Mouse (Mus musculus): Measurements from ENCODE around the gene Dna2. TPM values are rescaled to one million over a fixed set of nuclear protein-coding genes. Genes with fewer than 3 reads are reported as not detected.

Dna2 gene
- polyA plus RNA-seq, 1 experiment from 2014 or later, result 9.6 TPM

- H3K9ac ChIP-seq (replicated peaks), result no peak overlapping the region
- H3K9me3 ChIP-seq, result no peaks in the 10 kb centered on the region
- no peak overlapping the region for H3K4me2 ChIP-seq (replicated peaks)
- 16% methylated on average over 3 of the region's 3 CpGs for WGBS
- H3K4me1 ChIP-seq (replicated peaks), result no peaks in the 10 kb centered on the region
- H3K27me3 ChIP-seq, result no peaks in the 10 kb centered on the region
- peaks cover 81% of the 10 kb centered on the region for H3K36me3 ChIP-seq
- no peak overlapping the region for H3K27ac ChIP-seq
- ATAC-seq, result no peak
- H3K4me3 ChIP-seq (replicated peaks), result no peak overlapping the region
Observed at GRCm38 (mm10) chr10:62987341-62987740, 40.5 kb downstream of the Dna2 start.

DNA sequence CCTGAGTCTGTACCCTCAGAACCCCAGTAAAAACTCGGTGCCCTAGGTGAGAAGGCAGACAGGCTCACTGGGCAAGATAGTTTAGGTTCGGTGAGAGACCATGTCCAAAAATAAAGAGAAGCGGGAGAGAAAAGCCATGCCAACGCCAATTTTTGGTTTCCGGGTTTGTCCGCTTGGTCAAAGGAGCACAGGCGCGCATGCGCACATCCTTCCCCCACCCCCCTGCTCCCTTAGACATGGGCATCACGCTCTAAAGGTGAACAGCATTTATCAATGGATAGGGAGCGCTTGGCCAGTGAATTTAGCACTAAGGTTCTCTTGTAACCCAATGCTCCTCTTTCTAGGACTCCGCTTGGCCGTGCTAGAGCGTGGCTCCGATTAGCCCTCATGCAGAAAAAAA, 43.8 kb downstream of the Dna2 start:
- H3K9ac ChIP-seq (replicated peaks), result no peak overlapping the region
- WGBS, result 91% methylated on average over 15 of the region's 15 CpGs
- H3K4me3 ChIP-seq (replicated peaks), result no peak overlapping the region
- no peak overlapping the region for H3K4me2 ChIP-seq (replicated peaks)
- H3K36me3 ChIP-seq, result peaks cover 81% of the 10 kb centered on the region
- H3K27ac ChIP-seq, result no peak overlapping the region
- no peaks in the 10 kb centered on the region for H3K4me1 ChIP-seq (replicated peaks)
- H3K27me3 ChIP-seq, result no peaks in the 10 kb centered on the region
- no peaks in the 10 kb centered on the region for H3K9me3 ChIP-seq
- no peak for ATAC-seq

- no peak overlapping the region for H3K27ac ChIP-seq
- no peak overlapping the region for H3K4me3 ChIP-seq (replicated peaks)
- H3K27me3 ChIP-seq, result no peaks in the 10 kb centered on the region
- no peaks in the 10 kb centered on the region for H3K4me1 ChIP-seq (replicated peaks)
- peaks cover 94% of the 10 kb centered on the region for H3K36me3 ChIP-seq
- WGBS, result 88% methylated on average over 8 of the region's 9 CpGs
- H3K9ac ChIP-seq (replicated peaks), result no peak overlapping the region
- no peak overlapping the region for H3K4me2 ChIP-seq (replicated peaks)
- H3K9me3 ChIP-seq, result peaks cover 3% of the 10 kb centered on the region; the same call in 1 of the 2 replicates
- ATAC-seq, result no peak
Observed at GRCm38 (mm10) chr10:62993991-62994390, 47.2 kb downstream of the Dna2 start.

- H3K27me3 ChIP-seq, result no peaks in the 10 kb centered on the region
- no peaks in the 10 kb centered on the region for H3K4me1 ChIP-seq (replicated peaks)
- no peak overlapping the region for H3K9ac ChIP-seq (replicated peaks)
- no peak overlapping the region for H3K4me3 ChIP-seq (replicated peaks)
- peaks cover 3% of the 10 kb centered on the region; the same call in 1 of the 2 replicates for H3K9me3 ChIP-seq
- no peak for ATAC-seq
- whole genome bisulfite sequencing, result 57% methylated on average over 9 of the region's 9 CpGs
- H3K4me2 ChIP-seq (replicated peaks), result no peak overlapping the region
- H3K27ac ChIP-seq, result no peak overlapping the region
- peaks cover 92% of the 10 kb centered on the region for H3K36me3 ChIP-seq
Observed at GRCm38 (mm10) chr10:63000584-63000983, 53.8 kb downstream of the Dna2 start.

GRCm38 (mm10) chr10:63003252-63003651, 56.4 kb downstream of the Dna2 start:
- H3K9ac ChIP-seq (replicated peaks), result no peak overlapping the region
- H3K4me1 ChIP-seq (replicated peaks), result no peaks in the 10 kb centered on the region
- WGBS, result 79% methylated on average over 9 of the region's 9 CpGs
- H3K27me3 ChIP-seq, result no peaks in the 10 kb centered on the region
- H3K27ac ChIP-seq, result no peak overlapping the region
- H3K36me3 ChIP-seq, result peaks cover 91% of the 10 kb centered on the region
- H3K4me3 ChIP-seq (replicated peaks), result no peak overlapping the region
- no peak for ATAC-seq
- no peak overlapping the region for H3K4me2 ChIP-seq (replicated peaks)
- no peaks in the 10 kb centered on the region for H3K9me3 ChIP-seq

- no peaks in the 10 kb centered on the region for H3K27me3 ChIP-seq
- ATAC-seq, result no peak
- H3K4me1 ChIP-seq (replicated peaks), result no peaks in the 10 kb centered on the region
- no peak overlapping the region for H3K27ac ChIP-seq
- no peaks in the 10 kb centered on the region for H3K9me3 ChIP-seq
- no peak overlapping the region for H3K4me2 ChIP-seq (replicated peaks)
- no peak overlapping the region for H3K4me3 ChIP-seq (replicated peaks)
- H3K36me3 ChIP-seq, result peaks cover 89% of the 10 kb centered on the region
- H3K9ac ChIP-seq (replicated peaks), result no peak overlapping the region
- 92% methylated on average over 9 of the region's 9 CpGs for WGBS
Observed at GRCm38 (mm10) chr10:63004556-63004955, 57.7 kb downstream of the Dna2 start.

DNA sequence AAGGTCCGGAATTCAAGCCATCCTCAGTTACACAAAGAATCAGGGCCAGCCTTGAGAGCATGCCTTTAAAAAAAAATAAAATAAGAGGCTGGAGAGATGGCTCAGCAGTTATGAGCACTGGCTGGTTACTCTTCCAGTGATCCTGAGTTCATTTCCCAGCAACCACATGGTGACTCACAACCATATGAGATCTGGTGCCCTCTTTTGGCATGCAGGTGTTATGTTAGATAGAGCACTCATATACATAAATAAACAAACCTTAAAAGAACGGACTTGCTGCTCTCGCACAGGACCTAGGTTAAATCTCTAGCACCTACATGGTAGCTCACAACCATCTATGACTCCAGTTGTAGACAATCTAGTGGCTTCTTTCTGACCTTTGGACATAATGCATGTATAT, 61.4 kb downstream of the Dna2 start:
- Histone ChIP-seq H3K4me1 (replicated peaks) (no peaks in the 10 kb centered on the region), H3K4me3 (replicated peaks) (no peak overlapping the region), H3K36me3 (peaks cover 90% of the 10 kb centered on the region), H3K4me2 (replicated peaks) (no peak overlapping the region), H3K9me3 (no peaks in the 10 kb centered on the region), H3K27me3 (no peaks in the 10 kb centered on the region), H3K9ac (replicated peaks) (no peak overlapping the region), H3K27ac (no peak overlapping the region)
- 81% methylated on average over 3 of the region's 3 CpGs for WGBS
- ATAC-seq, result no peak

- H3K27me3 ChIP-seq, result no peaks in the 10 kb centered on the region
- ATAC-seq, result no peak
- H3K27ac ChIP-seq, result no peak overlapping the region
- no peak overlapping the region for H3K4me3 ChIP-seq (replicated peaks)
- 85% methylated on average over 4 of the region's 4 CpGs for WGBS
- H3K4me1 ChIP-seq (replicated peaks), result no peaks in the 10 kb centered on the region
- H3K9me3 ChIP-seq, result no peaks in the 10 kb centered on the region
- H3K4me2 ChIP-seq (replicated peaks), result no peak overlapping the region
- no peak overlapping the region for H3K9ac ChIP-seq (replicated peaks)
- peaks cover 89% of the 10 kb centered on the region for H3K36me3 ChIP-seq
Observed at GRCm38 (mm10) chr10:63010268-63010667, 63.4 kb downstream of the Dna2 start.

DNA sequence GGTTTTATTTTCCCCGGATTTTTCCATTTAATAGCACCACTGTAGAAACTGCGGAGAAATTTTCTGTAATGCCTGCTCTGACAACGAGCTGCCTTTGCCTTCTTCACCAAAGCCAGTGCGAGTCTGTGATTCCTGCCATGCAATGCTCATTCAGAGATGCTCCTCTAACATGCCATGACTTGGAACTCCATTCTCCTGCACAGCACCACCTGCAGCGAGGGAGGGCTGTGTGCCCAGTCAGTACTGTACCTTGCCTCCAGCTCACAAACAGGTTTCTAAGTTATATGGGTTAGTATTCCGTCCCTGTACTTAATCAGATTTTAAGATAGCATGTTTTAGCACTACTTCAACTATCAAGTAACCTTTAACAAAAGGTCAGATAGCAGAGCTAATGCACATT, 64.7 kb downstream of the Dna2 start:
- WGBS, result 89% methylated on average over 6 of the region's 6 CpGs
- Histone ChIP-seq H3K27me3 (no peaks in the 10 kb centered on the region), H3K36me3 (peaks cover 88% of the 10 kb centered on the region), H3K9me3 (no peaks in the 10 kb centered on the region), H3K4me3 (replicated peaks) (no peak overlapping the region), H3K4me1 (replicated peaks) (no peaks in the 10 kb centered on the region), H3K9ac (replicated peaks) (no peak overlapping the region), H3K4me2 (replicated peaks) (no peak overlapping the region), H3K27ac (peak overlapping the region; percentile 36; the same call in 1 of the 2 replicates)
- ATAC-seq, result no peak

DNA sequence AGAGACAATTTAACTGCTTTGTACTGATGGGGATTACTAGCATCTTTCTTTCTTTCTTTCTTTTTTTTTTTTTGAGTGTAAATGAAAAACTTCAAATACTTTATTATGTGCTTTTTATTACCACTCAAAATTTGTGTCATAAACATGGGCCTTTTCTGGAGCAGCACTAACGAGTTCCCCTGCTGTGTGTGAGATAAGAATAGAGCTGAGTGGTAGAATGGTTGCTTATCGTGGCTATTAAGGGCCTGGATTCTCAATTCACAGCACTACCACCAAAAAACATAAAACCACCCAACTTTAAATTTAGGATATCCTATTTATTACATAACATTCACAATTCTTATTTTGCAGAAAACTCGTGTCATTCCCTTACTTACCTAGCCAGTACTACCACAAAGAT, 66.7 kb downstream of the Dna2 start:
- Histone ChIP-seq H3K9ac (replicated peaks) (no peak overlapping the region), H3K4me1 (replicated peaks) (peaks cover 4% of the 10 kb centered on the region), H3K4me2 (replicated peaks) (no peak overlapping the region), H3K4me3 (replicated peaks) (no peak overlapping the region), H3K9me3 (no peaks in the 10 kb centered on the region), H3K27ac (no peak overlapping the region), H3K36me3 (peaks cover 85% of the 10 kb centered on the region), H3K27me3 (no peaks in the 10 kb centered on the region)
- no peak for ATAC-seq
- 82% methylated on average over 3 of the region's 3 CpGs for WGBS

DNA sequence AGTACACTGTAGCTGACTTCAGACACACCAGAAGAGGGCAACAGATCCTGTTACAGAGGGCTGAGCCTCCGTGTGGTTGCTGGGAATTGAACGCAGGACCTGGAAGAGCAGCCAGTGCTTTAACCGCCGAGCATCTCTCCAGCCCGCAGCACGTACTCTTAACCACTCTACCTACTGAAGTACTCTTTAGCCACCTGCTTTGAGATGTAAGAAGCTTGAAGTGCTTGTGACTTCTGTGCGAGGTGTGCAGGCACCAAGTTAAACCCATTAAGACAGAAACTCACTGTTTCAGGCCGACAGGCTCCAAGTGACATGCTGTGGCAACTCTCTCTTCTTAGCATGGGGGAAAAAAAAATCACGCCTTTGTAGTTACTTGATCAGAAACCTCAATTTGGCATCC, 67.3 kb downstream of the Dna2 start:
- H3K36me3 ChIP-seq, result peaks cover 81% of the 10 kb centered on the region
- 0 out of 2 replicates have a peak, but pooled peaks have one; percentile 12 for ATAC-seq
- no peak overlapping the region for H3K4me3 ChIP-seq (replicated peaks)
- H3K9ac ChIP-seq (replicated peaks), result no peak overlapping the region
- 87% methylated on average over 9 of the region's 9 CpGs for WGBS
- H3K4me1 ChIP-seq (replicated peaks), result peaks cover 11% of the 10 kb centered on the region
- H3K27me3 ChIP-seq, result no peaks in the 10 kb centered on the region
- H3K9me3 ChIP-seq, result no peaks in the 10 kb centered on the region
- H3K4me2 ChIP-seq (replicated peaks), result no peak overlapping the region
- no peak overlapping the region for H3K27ac ChIP-seq

DNA sequence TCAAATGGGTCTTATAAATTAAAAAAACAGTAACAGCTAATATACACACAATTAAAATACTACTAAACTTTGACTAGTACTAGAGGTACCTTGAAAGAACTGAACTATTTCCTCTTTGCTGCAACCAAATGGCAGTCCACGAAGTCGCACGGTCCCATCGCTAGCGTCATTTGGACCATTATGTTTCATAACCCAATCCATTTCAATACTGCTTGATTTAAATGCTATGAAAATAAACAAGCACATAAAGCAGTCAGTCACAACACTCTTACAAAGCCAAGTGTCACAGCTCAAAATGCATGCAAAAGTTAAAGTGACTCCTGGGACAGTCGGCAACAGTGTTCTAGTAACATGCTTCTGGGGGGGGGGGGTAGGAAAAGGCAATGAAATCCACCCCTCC, 72.5 kb downstream of the Dna2 start:
- WGBS, result 84% methylated on average over 6 of the region's 6 CpGs

DNA sequence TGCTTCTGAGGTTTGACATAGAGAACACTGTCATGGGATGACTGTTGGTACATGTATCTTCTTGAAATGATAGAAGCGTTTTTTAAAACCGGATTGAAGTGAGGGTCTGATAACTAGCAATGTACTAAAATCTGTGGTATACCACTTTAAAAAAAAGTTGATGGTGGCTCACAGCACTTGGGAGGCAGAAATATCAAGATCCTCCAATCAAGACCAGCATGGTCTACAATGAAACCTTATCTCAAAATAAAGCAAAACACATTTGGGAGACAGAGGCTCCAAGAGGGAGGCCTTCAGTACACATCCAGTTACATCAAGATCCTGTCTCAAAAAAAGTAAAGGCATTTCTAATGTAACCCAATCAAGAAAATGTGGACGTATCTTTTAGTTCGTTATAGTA, 74.9 kb downstream of the Dna2 start:
- 41% methylated on average over 4 of the region's 4 CpGs for WGBS
- peak overlapping the region; percentile 90 for H3K4me3 ChIP-seq (replicated peaks)
- H3K4me1 ChIP-seq (replicated peaks), result peaks cover 58% of the 10 kb centered on the region
- H3K27me3 ChIP-seq, result no peaks in the 10 kb centered on the region
- ATAC-seq, result no peak
- no peak overlapping the region for H3K27ac ChIP-seq
- H3K4me2 ChIP-seq (replicated peaks), result peak overlapping the region; percentile 92
- H3K9me3 ChIP-seq, result no peaks in the 10 kb centered on the region
- peaks cover 12% of the 10 kb centered on the region for H3K36me3 ChIP-seq
- peak overlapping the region; percentile 100 for H3K9ac ChIP-seq (replicated peaks)

More for the DNA sequence above, 72.5 kb downstream of the Dna2 start:
- Histone ChIP-seq H3K9me3 (no peaks in the 10 kb centered on the region), H3K36me3 (peaks cover 32% of the 10 kb centered on the region), H3K27ac (no peak overlapping the region), H3K4me3 (replicated peaks) (no peak overlapping the region; the same call in 1 of the 2 replicates), H3K4me1 (replicated peaks) (peaks cover 39% of the 10 kb centered on the region), H3K9ac (replicated peaks) (no peak overlapping the region), H3K27me3 (no peaks in the 10 kb centered on the region), H3K4me2 (replicated peaks) (peak overlapping the region; percentile 92)
- ATAC-seq, result no peak

Measured in midbrain, embryonic 13.5 days (tissue).